Mouse (Mus musculus): ENCODE data around the gene Naa15.

- TF ChIP-seq CTCF (IDR thresholded peaks at IDR 0.05) = no peak
- no peak for TF ChIP-seq EP300 (IDR thresholded peaks at IDR 0.05)
These were observed 14.3 kb upstream of the Naa15 start for GRCm38 (mm10) chr3:51400682-51401081.
